Mouse (Mus musculus) embryonic facial prominence, embryonic 14.5 days (tissue): Measurements from ENCODE around the gene Nr2f1. TPM values are rescaled to one million over a fixed set of nuclear protein-coding genes. Genes with fewer than 3 reads are reported as not detected.
A peak's percentile ranks its signal among the peaks of the same experiment; 100 is the strongest.

Source experiments
- ATAC-seq: fragments of 200-750 bp; cut with Nextera tagmentation; 2 replicates; pipeline ENCODE4 v1.8.0; 2017; ENCODE audit warnings: low read depth, moderate number of reproducible peaks, moderate TSS enrichment
- DNase-seq: peaks from one replicate; pipeline ENCODE4 v3.0.0-alpha.2; 2015; ENCODE audit warnings: low spot score
- H3K27ac ChIP-seq: fragments of 300-500 bp; sonication (generic); replicated peaks from 2 replicates; pipeline ENCODE4 v1.5.1; 2014; ENCODE audit warnings: low read depth, mild to moderate bottlenecking, low read length, moderate library complexity
- H3K27me3 ChIP-seq: fragments of 300-500 bp; sonication (generic); replicated peaks from 2 replicates; pipeline ENCODE4 v1.6.1; 2014; ENCODE audit warnings: low read length; ENCODE audit not compliant: control insufficient read depth, insufficient read depth
- H3K36me3 ChIP-seq: fragments of 300-500 bp; sonication (generic); 2 replicates; pipeline ENCODE4 v1.6.1; 2014; ENCODE audit warnings: low read length, mixed read lengths; ENCODE audit not compliant: control insufficient read depth, insufficient read depth
- H3K4me1 ChIP-seq: fragments of 300-500 bp; sonication (generic); 2 replicates; pipeline ENCODE4 v1.6.1; 2014; ENCODE audit warnings: antibody characterized with exemption, low read length; ENCODE audit not compliant: control insufficient read depth, insufficient read depth
- H3K4me2 ChIP-seq: fragments of 300-500 bp; sonication (generic); 2 replicates; pipeline ENCODE4 v1.6.1; 2014; ENCODE audit warnings: low read depth, mild to moderate bottlenecking, low read length, moderate library complexity, mixed read lengths
- H3K4me3 ChIP-seq: fragments of 300-500 bp; sonication (generic); 2 replicates; pipeline ENCODE4 v1.5.1; 2014; ENCODE audit warnings: low read depth, mild to moderate bottlenecking, low read length
- H3K9ac ChIP-seq: fragments of 300-500 bp; sonication (generic); 2 replicates; pipeline ENCODE4 v1.6.1; 2014; ENCODE audit warnings: low read depth, mild to moderate bottlenecking, low read length, moderate library complexity, mixed read lengths
- H3K9me3 ChIP-seq: fragments of 300-500 bp; sonication (generic); 2 replicates; pipeline ENCODE4 v1.6.1; 2016; ENCODE audit warnings: low read length; ENCODE audit not compliant: control insufficient read depth
- WGBS: fragments of 180-500 bp; shearing (Covaris S2); extraction: QIAGEN DNeasy Blood & Tissue Kit; methylation state at CpG from one replicate; pipeline ENCODE4 v1.1.7; 2014; 5-methylcytosine and 5-hydroxymethylcytosine counted together
- polyA plus RNA-seq: library from polyadenylated mRNA; unstranded; fragments of >200 nt; fragmentation: Nextera tagmentation; extraction: Ambion mirVana; gene quantifications from 2 replicates; pipeline ENCODE4 v1.2.1, GENCODE M21; 2014

The Nr2f1 gene
- polyA plus RNA-seq, 1 experiment from 2014 or later = 17.9 TPM

GRCm38 (mm10) chr13:78179312-78180097, 20.1 kb downstream of the Nr2f1 start:
- Histone ChIP-seq H3K36me3 (no peaks in the 10 kb centered on the region), H3K9ac (peak overlapping the region; percentile 57), H3K9me3 (no peaks in the 10 kb centered on the region), H3K4me3 (peak overlapping the region; percentile 35), H3K4me2 (peak overlapping the region; percentile 61), H3K4me1 (0 out of 2 replicates have a peak, but pooled peaks cover 14% of the 10 kb centered on the region), H3K27ac (peak overlapping the region; percentile 24; the same call in 1 of the 2 replicates), H3K27me3 (peaks cover 96% of the 10 kb centered on the region)
- DNase-seq = no peak
- peak; percentile 50; the same call in 1 of the 2 replicates for ATAC-seq
- WGBS = 6% methylated on average over 38 of the region's 38 CpGs

- Histone ChIP-seq H3K36me3 (no peaks in the 10 kb centered on the region), H3K4me1 (0 out of 2 replicates have a peak, but pooled peaks cover 14% of the 10 kb centered on the region), H3K4me3 (peak overlapping the region; percentile 35), H3K4me2 (peak overlapping the region; percentile 61), H3K9me3 (no peaks in the 10 kb centered on the region), H3K27ac (no peak overlapping the region), H3K9ac (no peak overlapping the region), H3K27me3 (peaks cover 97% of the 10 kb centered on the region)
- DNase-seq (no peak), ATAC-seq (no peak)
- WGBS = 23% methylated on average over 5 of the region's 5 CpGs
Measured at GRCm38 (mm10) chr13:78178771-78179170, 20.8 kb downstream of the Nr2f1 start.

GRCm38 (mm10) chr13:78178021-78178420, 21.5 kb downstream of the Nr2f1 start:
- 5% methylated on average over 1 of the region's 1 CpGs for WGBS
- DNase-seq (no peak), ATAC-seq (no peak)
- no peak overlapping the region for H3K4me3 ChIP-seq
- H3K4me1 ChIP-seq = 0 out of 2 replicates have a peak, but pooled peaks cover 14% of the 10 kb centered on the region
- H3K27ac ChIP-seq = no peak overlapping the region
- H3K27me3 ChIP-seq = peaks cover 95% of the 10 kb centered on the region
- no peak overlapping the region for H3K4me2 ChIP-seq
- no peaks in the 10 kb centered on the region for H3K9me3 ChIP-seq
- H3K36me3 ChIP-seq = no peaks in the 10 kb centered on the region
- H3K9ac ChIP-seq = no peak overlapping the region

GRCm38 (mm10) chr13:78177381-78177950, 22.1 kb downstream of the Nr2f1 start:
- ATAC-seq (no peak), DNase-seq (no peak)
- Histone ChIP-seq H3K27me3 (peaks cover 95% of the 10 kb centered on the region), H3K9me3 (no peaks in the 10 kb centered on the region), H3K27ac (no peak overlapping the region), H3K9ac (no peak overlapping the region), H3K4me3 (no peak overlapping the region), H3K4me1 (0 out of 2 replicates have a peak, but pooled peaks cover 11% of the 10 kb centered on the region), H3K4me2 (no peak overlapping the region), H3K36me3 (no peaks in the 10 kb centered on the region)
- 41% methylated on average over 5 of the region's 5 CpGs for WGBS

GRCm38 (mm10) chr13:78175821-78176380, 23.7 kb downstream of the Nr2f1 start:
- Histone ChIP-seq H3K9me3 (no peaks in the 10 kb centered on the region), H3K36me3 (no peaks in the 10 kb centered on the region), H3K9ac (no peak overlapping the region), H3K4me3 (no peak overlapping the region), H3K27me3 (peaks cover 91% of the 10 kb centered on the region), H3K27ac (no peak overlapping the region), H3K4me2 (no peak overlapping the region), H3K4me1 (0 out of 2 replicates have a peak, but pooled peaks cover 8% of the 10 kb centered on the region)
- DNase-seq = peak; percentile 77
- no peak for ATAC-seq
- WGBS = 7% methylated on average over 8 of the region's 8 CpGs

- WGBS = 10% methylated on average over 1 of the region's 1 CpGs
- Histone ChIP-seq H3K27me3 (peaks cover 88% of the 10 kb centered on the region), H3K27ac (no peak overlapping the region), H3K9ac (no peak overlapping the region), H3K9me3 (no peaks in the 10 kb centered on the region), H3K4me1 (0 out of 2 replicates have a peak, but pooled peaks cover 8% of the 10 kb centered on the region), H3K4me3 (no peak overlapping the region), H3K36me3 (no peaks in the 10 kb centered on the region), H3K4me2 (no peak overlapping the region)
- ATAC-seq (no peak), DNase-seq (no peak)
Measured at GRCm38 (mm10) chr13:78174891-78175290, 24.7 kb downstream of the Nr2f1 start.

- Histone ChIP-seq H3K9ac (no peak overlapping the region), H3K27me3 (peaks cover 88% of the 10 kb centered on the region), H3K9me3 (no peaks in the 10 kb centered on the region), H3K36me3 (no peaks in the 10 kb centered on the region), H3K4me3 (no peak overlapping the region), H3K4me1 (0 out of 2 replicates have a peak, but pooled peaks cover 1% of the 10 kb centered on the region), H3K27ac (no peak overlapping the region), H3K4me2 (no peak overlapping the region)
- DNase-seq (no peak), ATAC-seq (no peak)
- WGBS = 13% methylated on average over 3 of the region's 3 CpGs
Measured at GRCm38 (mm10) chr13:78174191-78174590, 25.4 kb downstream of the Nr2f1 start.

- no peak overlapping the region for H3K4me2 ChIP-seq
- ATAC-seq = no peak
- WGBS = 12% methylated on average over 3 of the region's 3 CpGs
- H3K27ac ChIP-seq = no peak overlapping the region
- no peaks in the 10 kb centered on the region for H3K36me3 ChIP-seq
- H3K27me3 ChIP-seq = peaks cover 83% of the 10 kb centered on the region
- H3K9me3 ChIP-seq = no peaks in the 10 kb centered on the region
- H3K4me1 ChIP-seq = no peaks in the 10 kb centered on the region
- H3K9ac ChIP-seq = no peak overlapping the region
- H3K4me3 ChIP-seq = no peak overlapping the region
- DNase-seq = no peak
Measured at GRCm38 (mm10) chr13:78172861-78173260, 26.7 kb downstream of the Nr2f1 start.
